Mouse (Mus musculus) C2C12 (cell line): ENCODE results near the gene Ttc39b. TPM values are rescaled to one million over a fixed set of nuclear protein-coding genes. Genes with fewer than 3 reads are reported as not detected.
A peak's percentile ranks its signal among the peaks of the same experiment; 100 is the strongest.

ENCODE experiments used
- H3K27me3 ChIP-seq: one replicate; pipeline ENCODE4 v1.6.1; 2011; ENCODE audit not compliant: control insufficient read depth, insufficient read depth, insufficient read length
- H3K36me3 ChIP-seq: one replicate; pipeline ENCODE4 v1.6.1; 2011; ENCODE audit not compliant: control insufficient read depth, insufficient read depth
- H3K4me3 ChIP-seq: one replicate; pipeline ENCODE4 v1.5.1; 2011; ENCODE audit warnings: mild to moderate bottlenecking, control low read depth; ENCODE audit not compliant: poor library complexity, insufficient read depth, severe bottlenecking
- H3K79me2 ChIP-seq: one replicate; pipeline ENCODE4 v1.6.1; 2011; ENCODE audit not compliant: control insufficient read depth, insufficient read depth
- H3K79me3 ChIP-seq: one replicate; pipeline ENCODE4 v1.6.1; 2011; ENCODE audit warnings: low read depth, control low read depth
- H3ac ChIP-seq: one replicate; pipeline ENCODE3; 2011; ENCODE audit warnings: low read depth; ENCODE audit not compliant: control insufficient read depth, insufficient read length
- CEBPB ChIP-seq: IDR thresholded peaks from one replicate; pipeline ENCODE4 v1.6.1; 2011; ENCODE audit warnings: low read depth, mild to moderate bottlenecking, control low read depth, moderate library complexity
- CTCF ChIP-seq: IDR thresholded peaks from one replicate; pipeline ENCODE4 v1.5.1; 2011; ENCODE audit not compliant: control insufficient read depth, insufficient read depth, insufficient read length
- FOSL1 ChIP-seq: IDR thresholded peaks from one replicate; pipeline ENCODE4 v1.8.0; 2011; ENCODE audit warnings: mild to moderate bottlenecking, low read length; ENCODE audit not compliant: poor library complexity, insufficient read depth, severe bottlenecking
- MAX ChIP-seq: IDR thresholded peaks from one replicate; pipeline ENCODE4 v1.6.1; 2011; ENCODE audit warnings: mild to moderate bottlenecking, control low read depth
- MYOD1 ChIP-seq: IDR thresholded peaks from one replicate; pipeline ENCODE4 v1.6.1; 2011; ENCODE audit warnings: low read depth; ENCODE audit not compliant: control insufficient read depth, insufficient read length
- MYOG ChIP-seq: IDR thresholded peaks from one replicate; pipeline ENCODE4 v1.6.1; 2011; ENCODE audit not compliant: control insufficient read depth, insufficient read length; ENCODE audit errors: extremely low read depth
- USF1 ChIP-seq: IDR thresholded peaks from one replicate; pipeline ENCODE4 v1.6.1; 2011; ENCODE audit warnings: low read depth, mild to moderate bottlenecking, control low read depth, moderate library complexity
- polyA plus RNA-seq: library from polyadenylated mRNA; unstranded; fragments of >200 nt; fragmentation: generic; extraction: Trizol; gene quantifications from one replicate; pipeline ENCODE4 v1.2.1, GENCODE M21; 2012; ENCODE audit warnings: missing spikeins

Gene Ttc39b
- polyA plus RNA-seq, 1 experiment: 23.6 TPM

GRCm38 (mm10) chr4:83215776-83216175 lies 108.3 kb downstream of the Ttc39b start:
- Histone ChIP-seq H3K4me3 (no peak overlapping the region), H3K79me3 (no peaks in the 10 kb centered on the region), H3K36me3 (no peaks in the 10 kb centered on the region), H3K79me2 (no peaks in the 10 kb centered on the region), H3ac (no peak overlapping the region), H3K27me3 (no peaks in the 10 kb centered on the region)
- TF ChIP-seq CTCF (no peak), MYOG (no peak), MAX (no peak), FOSL1 (no peak), MYOD1 (no peak), USF1 (no peak), CEBPB (no peak)

GRCm38 (mm10) chr4:83214822-83215558 lies 109.1 kb downstream of the Ttc39b start:
- no peaks in the 10 kb centered on the region for H3K27me3 ChIP-seq
- TF ChIP-seq MAX (no peak), MYOG (no peak), FOSL1 (no peak), CTCF (no peak), USF1 (peak; percentile 54), MYOD1 (peak; percentile 29)
- H3K79me2 ChIP-seq: no peaks in the 10 kb centered on the region
- no peak overlapping the region for H3K4me3 ChIP-seq
- no peaks in the 10 kb centered on the region for H3K79me3 ChIP-seq
- H3ac ChIP-seq: no peak overlapping the region
- H3K36me3 ChIP-seq: no peaks in the 10 kb centered on the region

GRCm38 (mm10) chr4:83213752-83214151 lies 110.3 kb downstream of the Ttc39b start:
- H3K4me3 ChIP-seq: no peak overlapping the region
- TF ChIP-seq CTCF (no peak), MAX (no peak), FOSL1 (no peak), MYOG (no peak), CEBPB (no peak), MYOD1 (no peak), USF1 (no peak)
- H3ac ChIP-seq: no peak overlapping the region
- H3K36me3 ChIP-seq: no peaks in the 10 kb centered on the region
- no peaks in the 10 kb centered on the region for H3K79me3 ChIP-seq
- H3K27me3 ChIP-seq: no peaks in the 10 kb centered on the region
- no peaks in the 10 kb centered on the region for H3K79me2 ChIP-seq

DNA sequence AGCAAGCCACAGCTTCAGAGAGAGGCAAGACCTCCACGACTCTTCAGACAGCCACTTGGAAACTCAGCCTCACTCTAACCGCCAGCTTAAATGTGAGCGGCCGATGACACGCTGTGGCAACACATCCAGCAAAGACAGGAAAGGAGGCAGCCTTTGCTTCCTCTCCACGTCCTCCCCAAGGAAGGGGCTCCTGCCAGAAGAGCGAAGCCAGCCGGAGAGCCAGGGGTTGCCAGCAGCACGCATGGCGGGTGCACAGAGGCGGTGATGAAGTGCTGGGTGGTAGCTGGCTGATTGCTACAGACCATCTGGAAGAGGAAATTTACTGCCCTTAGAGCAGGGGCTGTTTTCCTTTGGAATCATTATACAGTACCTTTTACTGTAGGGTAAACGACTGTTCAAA lies 112.3 kb downstream of the Ttc39b start:
- no peaks in the 10 kb centered on the region for H3K36me3 ChIP-seq
- TF ChIP-seq MYOG (no peak), CTCF (no peak), FOSL1 (no peak), CEBPB (no peak), USF1 (no peak), MAX (no peak), MYOD1 (no peak)
- no peak overlapping the region for H3K4me3 ChIP-seq
- H3ac ChIP-seq: no peak overlapping the region
- no peaks in the 10 kb centered on the region for H3K79me2 ChIP-seq
- no peaks in the 10 kb centered on the region for H3K79me3 ChIP-seq
- no peaks in the 10 kb centered on the region for H3K27me3 ChIP-seq

DNA sequence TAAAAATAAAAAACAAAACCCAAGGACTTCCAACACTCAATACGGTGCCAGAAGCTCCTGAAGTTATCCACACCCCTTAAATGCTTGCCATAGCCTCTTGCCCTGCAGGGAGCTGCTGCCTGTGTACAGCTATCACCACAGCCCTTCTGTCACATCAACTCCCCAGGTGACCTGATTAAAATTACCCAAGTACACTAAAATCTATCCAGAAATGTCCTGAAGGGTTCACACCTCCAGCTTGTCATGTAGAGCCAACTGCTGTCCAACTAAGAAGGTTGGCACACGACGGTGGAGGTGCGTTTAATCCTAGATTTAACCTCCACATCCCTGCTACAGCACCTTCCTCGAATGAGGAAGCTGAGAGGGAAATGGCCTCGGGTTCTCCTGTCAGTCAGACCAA lies 113.6 kb downstream of the Ttc39b start:
- H3K79me2 ChIP-seq: no peaks in the 10 kb centered on the region
- no peaks in the 10 kb centered on the region for H3K27me3 ChIP-seq
- H3K4me3 ChIP-seq: no peak overlapping the region
- no peaks in the 10 kb centered on the region for H3K36me3 ChIP-seq
- no peak overlapping the region for H3ac ChIP-seq
- TF ChIP-seq USF1 (no peak), FOSL1 (no peak), MYOD1 (no peak), CTCF (no peak), CEBPB (no peak), MAX (no peak), MYOG (no peak)
- H3K79me3 ChIP-seq: no peaks in the 10 kb centered on the region

DNA sequence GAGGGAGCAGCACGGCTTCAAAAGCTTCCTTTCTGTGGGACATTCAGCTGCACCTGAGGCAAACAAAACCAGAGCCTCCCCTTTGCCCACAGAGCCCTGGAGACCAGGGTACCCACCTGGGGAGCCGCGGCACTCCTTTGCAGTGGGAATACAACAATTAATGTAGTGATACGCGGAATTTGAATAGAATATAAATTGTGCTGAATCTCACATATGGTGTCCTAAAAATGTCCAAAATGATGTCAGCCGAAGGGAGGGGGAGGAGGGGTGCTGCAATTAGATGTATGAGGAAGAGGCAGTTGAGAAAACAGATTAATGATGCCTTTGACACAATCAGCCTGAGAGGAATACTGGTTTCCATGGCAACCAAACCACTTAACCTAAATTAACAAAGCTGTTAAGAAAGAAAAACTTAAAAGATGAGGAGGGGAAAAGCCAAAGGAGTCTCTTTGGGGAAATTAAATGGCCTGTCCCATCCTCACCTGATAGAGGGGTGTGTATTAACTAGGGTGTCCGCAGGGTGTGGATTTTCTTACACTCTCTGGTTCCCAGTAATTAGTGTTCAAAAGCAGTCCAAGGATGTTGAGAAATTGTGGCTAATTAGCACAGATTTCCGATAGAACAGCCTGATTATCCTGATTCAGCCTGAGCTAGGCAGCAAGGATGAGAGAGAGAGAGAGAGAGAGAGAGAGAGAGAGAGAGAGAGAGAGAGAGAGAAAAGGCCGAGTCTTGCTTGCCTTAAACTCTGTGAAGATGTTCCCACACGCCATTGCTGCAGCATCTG lies 117.1 kb downstream of the Ttc39b start:
- Histone ChIP-seq H3K79me3 (no peaks in the 10 kb centered on the region), H3K36me3 (no peaks in the 10 kb centered on the region), H3ac (no peak overlapping the region), H3K79me2 (no peaks in the 10 kb centered on the region), H3K4me3 (no peak overlapping the region), H3K27me3 (no peaks in the 10 kb centered on the region)
- TF ChIP-seq MYOD1 (no peak), CEBPB (no peak), MAX (no peak), MYOG (no peak), FOSL1 (no peak), CTCF (no peak), USF1 (no peak)
